Mouse (Mus musculus) gonadal fat pad, adult 2 months (tissue): ENCODE measurements around the gene Ptgis. TPM values are rescaled to one million over a fixed set of nuclear protein-coding genes. Genes with fewer than 3 reads are reported as not detected.

Experiments used
- DNase-seq: peaks from one replicate; pipeline ENCODE4 v3.0.0-alpha.2; 2012; ENCODE audit warnings: low read depth
- polyA plus RNA-seq: library from polyadenylated mRNA; depleted of rRNA; stranded (reverse); fragments of >200 nt; gene quantifications from 2 replicates; pipeline ENCODE4 v1.2.3, GENCODE M21; 2012

The Ptgis gene
- polyA plus RNA-seq, 1 experiment = 45.1 TPM

DNA sequence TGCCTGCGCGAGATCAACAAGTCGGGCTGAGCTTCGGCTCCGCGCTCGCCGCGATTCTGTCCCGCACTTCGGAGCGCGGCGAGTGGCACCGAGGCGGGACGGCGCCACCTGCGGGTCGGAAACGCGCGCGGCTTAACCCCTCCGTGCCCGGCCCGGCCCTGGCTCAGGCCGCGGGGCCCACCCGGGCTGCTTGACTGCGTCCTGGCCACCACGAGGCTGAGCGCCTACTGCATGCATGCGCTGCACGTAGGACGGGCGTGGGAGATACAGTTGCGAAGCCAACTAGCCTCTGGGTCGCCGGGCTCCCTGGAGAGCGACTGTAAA is 50.4 kb downstream of the Ptgis start, which contains the start of gene Kcnb1:
Gene Kcnb1, minus strand, starts transcription at position 80 of the 324 bp plus-strand sequence.
- no peak for DNase-seq

GRCm38 (mm10) chr2:167189291-167190075 is 50.9 kb downstream of the Ptgis start:
- DNase-seq = no peak

- no peak for DNase-seq
Measured at GRCm38 (mm10) chr2:167188315-167189207, 51.8 kb downstream of the Ptgis start.

DNA sequence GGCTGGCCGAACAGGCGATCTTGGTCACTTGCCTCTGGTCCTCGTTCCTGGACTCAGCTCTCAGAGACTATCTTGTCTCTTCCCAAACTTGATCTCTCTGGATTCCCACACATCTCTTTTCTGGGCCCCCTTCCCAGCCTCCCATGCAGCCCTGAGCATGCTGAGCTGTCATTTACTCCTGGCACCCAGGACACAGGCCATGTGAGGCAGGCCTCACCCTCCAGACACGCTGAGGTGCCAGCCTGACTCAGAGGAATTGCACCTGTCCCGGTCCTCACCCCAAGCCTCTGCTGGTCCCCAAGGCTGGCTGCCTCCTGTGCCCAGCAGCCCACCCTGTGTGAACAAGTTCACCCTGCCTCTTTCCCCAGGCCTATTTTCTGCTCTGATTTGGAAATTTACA is 53.3 kb downstream of the Ptgis start:
- DNase-seq = no peak

DNA sequence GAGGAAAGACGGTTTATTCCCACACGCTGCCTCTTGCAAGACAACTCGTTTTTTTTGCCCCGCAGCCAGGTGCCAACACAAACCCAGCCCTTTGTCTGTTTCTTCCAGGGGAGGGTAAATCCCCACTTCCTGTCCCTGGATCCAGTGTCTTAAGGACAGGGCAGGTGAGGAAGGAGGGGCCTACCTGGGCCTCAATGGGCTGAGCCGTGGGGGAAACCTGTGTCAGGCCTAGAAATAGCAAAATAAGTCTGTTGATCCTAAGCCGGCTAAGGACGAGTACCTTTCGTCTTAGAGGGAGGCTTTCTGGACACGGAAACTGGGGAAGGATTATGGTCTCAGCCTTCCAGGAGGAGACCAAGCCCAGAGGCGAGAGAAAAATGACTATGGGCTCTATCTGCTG is 53.9 kb downstream of the Ptgis start:
- DNase-seq = no peak

DNA sequence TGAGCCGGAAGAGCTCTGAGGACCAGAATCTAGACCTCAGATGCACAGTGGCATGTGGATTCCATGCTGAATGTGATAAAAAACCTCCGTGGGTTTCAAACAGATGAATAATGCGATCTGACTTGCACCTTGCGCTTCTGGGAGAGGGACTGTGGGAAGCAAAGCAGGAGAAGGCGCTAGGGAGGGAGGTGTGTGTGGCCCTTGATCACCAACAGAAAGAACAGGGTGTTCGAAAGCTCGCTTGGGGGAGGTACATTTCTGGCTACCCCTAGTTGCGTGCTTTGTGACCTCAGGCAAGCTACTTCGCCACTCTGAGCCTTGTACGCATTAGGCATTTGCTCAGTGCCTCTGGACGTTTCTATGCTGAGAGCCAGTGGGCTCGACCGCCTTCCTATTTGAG is 54.4 kb downstream of the Ptgis start:
- DNase-seq = no peak

DNA sequence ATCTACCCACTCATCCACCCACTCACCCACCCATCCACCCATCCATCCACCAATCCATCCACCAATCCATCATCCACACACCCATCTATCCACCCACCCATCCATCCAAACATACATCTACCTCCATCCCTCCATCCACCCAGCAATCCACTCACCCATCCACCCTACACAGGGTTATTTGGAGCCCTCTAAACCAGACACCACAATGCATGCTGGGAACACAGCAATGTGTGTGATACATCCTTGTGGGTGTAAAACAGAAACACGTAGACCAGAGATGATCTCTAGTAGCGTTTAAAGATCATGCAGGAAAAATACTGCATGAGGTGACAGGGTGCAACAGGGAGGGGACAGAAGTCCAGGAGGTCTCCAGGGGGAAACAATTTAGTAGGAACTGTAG is 55.0 kb downstream of the Ptgis start:
- DNase-seq = no peak

- DNase-seq = no peak
Measured at GRCm38 (mm10) chr2:167181662-167182389, 58.6 kb downstream of the Ptgis start.

- no peak for DNase-seq
Measured at GRCm38 (mm10) chr2:167181096-167181495, 59.3 kb downstream of the Ptgis start.

DNA sequence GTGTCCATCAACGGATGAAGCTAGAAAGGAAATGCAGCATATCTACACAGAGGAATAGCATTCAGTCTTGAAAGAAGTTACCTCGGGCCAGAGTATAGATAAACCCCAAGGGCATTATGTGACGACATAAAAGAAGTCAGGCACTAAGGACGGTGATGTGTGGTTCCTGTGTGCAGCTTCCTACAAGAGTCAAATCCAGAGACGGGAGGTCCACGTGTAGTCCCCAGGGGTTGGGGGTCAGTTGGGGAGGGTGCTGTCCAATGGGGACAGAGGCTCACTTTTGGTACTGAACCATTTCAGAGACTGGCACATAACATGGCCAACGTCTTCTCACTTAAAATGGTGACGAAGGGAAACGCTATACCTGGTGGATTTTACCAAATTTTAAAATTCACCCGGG is 61.1 kb downstream of the Ptgis start:
- no peak for DNase-seq

DNA sequence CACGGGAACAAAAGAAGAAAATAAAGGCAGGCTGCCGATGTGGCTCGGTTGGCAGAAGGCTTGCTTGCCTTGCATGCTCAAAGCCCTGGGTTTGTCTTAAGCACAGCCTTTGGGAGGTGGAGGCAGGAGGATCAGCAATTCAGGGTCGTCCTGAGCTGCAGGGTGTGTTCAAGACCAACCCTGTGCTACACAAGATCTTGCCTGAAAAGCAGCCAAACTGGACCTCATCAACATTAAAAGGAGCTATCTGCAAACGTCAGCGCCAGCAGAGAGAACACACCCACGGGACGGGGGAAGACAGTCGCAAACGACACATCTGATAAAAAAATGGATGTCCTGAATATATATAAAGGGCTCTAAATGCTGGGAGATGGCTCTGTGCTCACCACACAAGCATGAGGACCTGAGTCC is 63.2 kb downstream of the Ptgis start:
- no peak for DNase-seq

DNA sequence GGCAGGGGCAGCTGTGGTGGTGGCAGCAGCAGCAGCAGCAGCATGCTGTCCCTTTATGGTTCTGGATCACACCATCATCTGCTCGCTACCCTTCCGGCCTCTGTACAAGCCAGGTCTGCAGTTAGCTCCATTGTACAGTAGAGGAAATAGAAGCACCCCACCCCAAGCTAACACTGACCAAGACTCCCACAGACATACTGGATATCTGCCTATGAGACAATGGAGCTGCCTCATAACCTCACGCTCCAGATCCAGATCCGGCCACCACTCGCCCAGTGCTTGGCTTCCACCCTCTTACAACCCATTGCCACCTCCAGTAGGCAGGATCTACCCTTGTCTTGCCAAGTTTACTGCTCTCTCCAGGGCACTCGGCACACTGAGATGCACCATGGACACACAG is 65.1 kb downstream of the Ptgis start:
- DNase-seq = no peak

- DNase-seq = no peak
Measured at GRCm38 (mm10) chr2:167173051-167173875, 67.1 kb downstream of the Ptgis start.

DNA sequence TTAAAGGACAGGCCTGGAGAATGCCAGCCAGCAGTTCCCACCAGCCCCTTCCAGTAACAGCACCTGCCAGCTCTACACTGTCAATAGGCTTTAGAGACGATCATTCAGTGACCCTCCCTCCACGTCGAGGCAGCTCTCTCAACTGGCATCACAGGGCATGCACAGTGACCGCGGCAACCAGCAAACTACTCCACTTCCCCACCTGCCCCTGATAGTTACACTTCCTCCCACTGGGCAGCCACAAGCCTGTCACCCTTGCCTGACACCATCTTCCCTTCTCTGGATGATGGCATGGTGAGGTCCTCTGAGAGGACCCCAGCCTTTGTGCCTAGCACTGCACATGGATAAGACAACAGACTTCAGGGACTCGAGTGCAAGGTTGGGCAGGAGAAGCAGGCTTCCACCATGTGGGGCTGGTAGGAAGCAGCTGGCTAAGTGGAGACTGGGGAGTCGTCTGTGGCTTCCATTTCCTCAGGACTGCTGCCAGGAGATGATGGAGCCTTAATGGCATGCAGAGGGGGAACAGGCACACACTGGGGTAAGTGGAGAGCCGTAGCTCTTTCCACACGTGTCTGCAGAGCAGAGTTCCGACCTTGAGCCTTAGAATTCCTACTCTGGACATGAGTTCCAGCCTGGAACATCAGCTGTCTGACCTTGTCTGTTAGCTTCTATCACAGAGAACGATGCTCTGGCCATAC is 72.7 kb downstream of the Ptgis start:
- no peak for DNase-seq

- no peak for DNase-seq
Measured at GRCm38 (mm10) chr2:167163600-167163999, 76.8 kb downstream of the Ptgis start.

GRCm38 (mm10) chr2:167163134-167163533 is 77.3 kb downstream of the Ptgis start:
- no peak for DNase-seq

GRCm38 (mm10) chr2:167162516-167163021 is 77.8 kb downstream of the Ptgis start:
- no peak for DNase-seq

DNA sequence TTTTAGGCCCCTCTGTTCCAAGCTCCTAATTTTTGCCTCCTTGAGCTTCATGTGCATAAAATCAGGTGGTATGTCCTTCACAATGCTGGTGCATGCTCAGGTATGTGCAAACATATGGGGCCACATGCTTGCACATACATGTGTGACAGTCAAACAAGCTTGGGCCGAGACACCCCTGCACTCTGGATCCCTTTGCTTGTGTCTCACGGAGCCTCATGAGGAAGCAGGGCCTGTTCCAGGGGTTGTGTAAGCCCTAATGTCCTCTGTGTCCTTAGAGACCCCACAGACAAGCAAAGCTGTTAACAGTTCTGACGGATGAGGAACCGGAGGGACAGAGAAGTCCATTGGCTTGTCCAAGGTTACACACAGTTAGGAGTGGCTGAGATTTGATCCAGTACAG is 80.7 kb downstream of the Ptgis start:
- no peak for DNase-seq

DNA sequence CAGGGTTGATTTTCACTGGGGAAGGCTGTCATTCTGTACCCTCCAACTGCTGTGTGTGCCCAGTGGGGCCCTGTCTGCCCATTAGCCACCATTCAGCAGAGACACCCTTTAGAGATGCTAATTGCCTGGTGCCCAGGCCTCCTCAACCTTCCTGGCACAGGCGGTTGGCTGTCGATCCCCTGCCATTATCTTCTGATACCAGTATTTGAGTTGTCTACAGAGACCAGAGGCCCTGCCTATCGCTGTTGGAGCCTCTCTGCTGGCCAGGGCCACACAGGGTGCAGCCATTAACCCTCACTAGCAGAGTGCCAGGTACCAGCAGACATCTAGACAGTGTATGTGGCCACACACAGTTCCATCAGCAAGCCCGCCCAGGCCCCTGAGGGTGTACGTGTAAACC is 81.6 kb downstream of the Ptgis start:
- no peak for DNase-seq

DNA sequence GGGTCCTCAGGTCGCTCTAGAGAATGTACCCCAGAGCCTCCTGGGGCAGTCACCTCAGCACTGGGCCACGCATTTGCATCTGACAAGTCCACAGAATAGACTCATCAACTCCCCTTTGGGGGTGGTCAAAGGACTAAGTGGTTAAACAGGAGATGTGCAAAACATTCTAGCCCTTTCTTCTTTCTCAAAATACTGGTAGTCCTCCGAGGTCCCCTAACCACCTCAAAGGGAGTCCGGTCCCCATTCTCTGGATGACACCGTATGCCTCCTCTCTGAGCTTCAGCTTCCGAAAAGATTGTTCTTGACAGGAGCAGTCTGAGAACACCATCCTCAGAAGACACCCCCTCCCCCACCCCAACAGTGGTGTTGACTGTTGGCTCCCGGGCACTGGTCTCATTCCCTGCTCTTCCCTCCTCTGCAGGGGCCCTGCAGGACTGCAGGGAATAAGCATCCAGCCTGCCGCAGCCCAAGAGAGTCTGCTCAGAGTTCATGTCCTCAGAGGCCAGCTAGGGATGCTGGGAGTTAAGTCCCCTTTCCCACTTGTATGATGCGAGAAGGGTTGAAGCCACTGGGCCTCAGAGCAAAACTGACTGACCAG is 84.2 kb downstream of the Ptgis start:
- no peak for DNase-seq
